Mouse (Mus musculus): ENCODE results near the gene Map1a.

GRCm38 (mm10) chr2:121287850-121288249 lies 1.6 kb upstream of the Map1a start:
- TF ChIP-seq POLR2A (IDR thresholded peaks at IDR 0.05; ENCODE audit: low read depth, low read length) (no peak), CTCF (conservative IDR thresholded peaks at IDR 0.05; ENCODE audit: insufficient read depth, insufficient read length, low read depth, low read length) (no peak)

Measured in kidney, adult 2 months (tissue).